Mouse (Mus musculus) midbrain, embryonic 14.5 days (tissue): ENCODE results near the gene Rexo1. TPM values are rescaled to one million over a fixed set of nuclear protein-coding genes. Genes with fewer than 3 reads are reported as not detected.

Source experiments
- ATAC-seq: fragments of 200-750 bp; cut with Nextera tagmentation; 2 replicates; pipeline ENCODE4 v1.8.0; 2017; ENCODE audit warnings: moderate number of reproducible peaks, moderate library complexity; ENCODE audit not compliant: low FRiP score, low TSS enrichment
- DNase-seq: peaks from one replicate; pipeline ENCODE4 v3.0.0-alpha.2; 2015
- H3K27ac ChIP-seq: fragments of 300-500 bp; sonication (generic); replicated peaks from 2 replicates; pipeline ENCODE4 v1.5.1; 2014; ENCODE audit warnings: mild to moderate bottlenecking, low read depth, low read length, moderate library complexity
- H3K27me3 ChIP-seq: fragments of 300-500 bp; sonication (generic); 2 replicates; pipeline ENCODE4 v1.6.1; 2014; ENCODE audit warnings: low read length, control low read depth, mixed read lengths; ENCODE audit not compliant: control insufficient read depth, insufficient read depth
- H3K36me3 ChIP-seq: fragments of 300-500 bp; sonication (generic); 2 replicates; pipeline ENCODE4 v1.6.1; 2014; ENCODE audit warnings: low read length, control low read depth; ENCODE audit not compliant: control insufficient read depth, insufficient read depth
- H3K4me1 ChIP-seq: fragments of 300-500 bp; sonication (generic); 2 replicates; pipeline ENCODE4 v1.6.1; 2014; ENCODE audit warnings: mild to moderate bottlenecking, antibody characterized with exemption, low read length, control low read depth; ENCODE audit not compliant: control insufficient read depth, insufficient read depth
- H3K4me2 ChIP-seq: fragments of 300-500 bp; sonication (generic); 2 replicates; pipeline ENCODE4 v1.6.1; 2014; ENCODE audit warnings: mild to moderate bottlenecking, low read length, moderate library complexity
- H3K4me3 ChIP-seq: fragments of 300-500 bp; sonication (generic); replicated peaks from 2 replicates; pipeline ENCODE4 v1.5.1; 2014; ENCODE audit warnings: low read depth, low read length
- H3K9ac ChIP-seq: fragments of 300-500 bp; sonication (generic); replicated peaks from 2 replicates; pipeline ENCODE4 v1.6.1; 2014; ENCODE audit warnings: mild to moderate bottlenecking, low read length, moderate library complexity
- H3K9me3 ChIP-seq: fragments of 300-500 bp; sonication (generic); 2 replicates; pipeline ENCODE4 v1.6.1; 2016; ENCODE audit warnings: low read length, control low read depth, mixed read lengths; ENCODE audit not compliant: control insufficient read depth
- WGBS: fragments of 180-500 bp; shearing (Covaris S2); extraction: QIAGEN DNeasy Blood & Tissue Kit; methylation state at CpG from one replicate; pipeline ENCODE4 v1.1.7; 2014; 5-methylcytosine and 5-hydroxymethylcytosine counted together
- microRNA-seq: library from miRNA; unstranded; fragments of <30 nt; microRNA quantifications from one replicate; pipeline ENCODE4, GENCODE M21; 2016
- polyA plus RNA-seq: library from polyadenylated mRNA; unstranded; fragments of >200 nt; fragmentation: Nextera tagmentation; extraction: Ambion mirVana; gene quantifications from 2 replicates; pipeline ENCODE4 v1.2.1, GENCODE M21; 2014

Gene Rexo1
- polyA plus RNA-seq, 1 experiment from 2014 or later, result 34.2 TPM

DNA sequence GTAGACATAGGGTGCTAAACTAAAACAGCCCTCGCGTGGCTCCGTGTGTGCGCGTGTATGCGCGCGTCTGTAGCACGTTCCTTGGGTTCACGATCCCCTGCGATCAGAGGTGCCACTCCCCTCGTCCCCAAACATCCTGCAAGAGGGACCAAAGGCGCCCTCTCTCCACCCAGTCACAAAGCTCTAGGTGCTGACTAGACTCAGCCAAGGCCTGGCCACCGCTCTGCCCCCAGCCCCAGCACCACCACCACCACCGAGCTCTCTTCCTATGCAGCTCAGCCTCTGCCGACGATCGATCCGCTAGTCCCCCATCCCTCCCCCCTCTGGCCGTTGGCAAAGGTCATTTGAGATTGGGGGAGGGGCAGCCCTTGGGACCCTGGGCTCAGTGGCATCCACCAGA, 64.9 kb downstream of the Rexo1 start:
- H3K4me3 ChIP-seq, result peak overlapping the region; percentile 35
- H3K36me3 ChIP-seq, result no peaks in the 10 kb centered on the region
- DNase-seq, result no peak
- under 1% methylated on average over 20 of the region's 20 CpGs for WGBS
- no peaks in the 10 kb centered on the region for H3K9me3 ChIP-seq
- peak overlapping the region; percentile 59 for H3K4me2 ChIP-seq
- H3K9ac ChIP-seq, result peak overlapping the region; percentile 43
- H3K4me1 ChIP-seq, result peaks cover 8% of the 10 kb centered on the region
- peaks cover 98% of the 10 kb centered on the region for H3K27me3 ChIP-seq
- no peak for ATAC-seq
- H3K27ac ChIP-seq, result peak overlapping the region; percentile 49

DNA sequence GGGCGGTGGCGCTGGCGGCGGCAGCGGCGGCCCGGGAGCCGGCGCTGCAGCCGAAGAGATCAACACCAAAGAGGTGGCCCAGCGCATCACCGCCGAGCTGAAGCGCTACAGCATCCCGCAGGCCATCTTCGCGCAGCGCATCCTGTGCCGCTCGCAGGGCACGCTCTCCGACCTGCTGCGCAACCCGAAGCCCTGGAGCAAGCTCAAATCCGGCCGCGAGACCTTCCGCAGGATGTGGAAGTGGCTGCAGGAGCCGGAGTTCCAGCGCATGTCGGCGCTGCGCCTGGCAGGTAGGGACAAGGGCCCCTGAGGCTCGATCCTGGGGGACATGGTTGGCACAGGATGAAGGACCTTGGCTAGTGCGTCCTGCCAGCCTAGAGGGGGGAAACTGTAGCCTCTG, 65.5 kb downstream of the Rexo1 start:
- H3K27ac ChIP-seq, result peak overlapping the region; percentile 63
- H3K9me3 ChIP-seq, result no peaks in the 10 kb centered on the region
- under 1% methylated on average over 35 of the region's 35 CpGs for WGBS
- H3K4me1 ChIP-seq, result peaks cover 8% of the 10 kb centered on the region
- peak overlapping the region; percentile 35 for H3K4me3 ChIP-seq
- no peaks in the 10 kb centered on the region for H3K36me3 ChIP-seq
- no peak for DNase-seq
- H3K9ac ChIP-seq, result peak overlapping the region; percentile 43
- H3K4me2 ChIP-seq, result peak overlapping the region; percentile 59
- H3K27me3 ChIP-seq, result peaks cover 98% of the 10 kb centered on the region
- no peak for ATAC-seq

- Histone ChIP-seq H3K27me3 (peaks cover 98% of the 10 kb centered on the region), H3K4me1 (peaks cover 8% of the 10 kb centered on the region), H3K9me3 (no peaks in the 10 kb centered on the region), H3K4me3 (peak within 1 kb of the TSS; percentile 35), H3K36me3 (no peaks in the 10 kb centered on the region), H3K9ac (peak within 1 kb of the TSS; percentile 43), H3K4me2 (peak within 1 kb of the TSS; percentile 59), H3K27ac (peak within 1 kb of the TSS; percentile 63)
- WGBS, result under 1% methylated on average over 41 of the region's 42 CpGs
- ATAC-seq (no peak), DNase-seq (peak; percentile 69)
These were observed 66.6 kb downstream of the Rexo1 start, which contains the start of gene Onecut3 for GRCm38 (mm10) chr10:80494732-80495131. TSS of gene Onecut3 (plus strand) at chr10:80494835.

Small RNAs within 50 kb of the gene (microRNA-seq; reads per million reads assigned to microRNA genes)
- not detected for gene Mir6912

Other genes starting within 250 kb of the Rexo1 start
- gene 2310011J03Rik, start 241.0 kb downstream of the Rexo1 start, polyA plus RNA-seq, result 20.4 and 21.6 TPM in 2 replicates
- 2.5 and 3.5 TPM in 2 replicates for gene Pcsk4, start 232.1 kb downstream of the Rexo1 start, polyA plus RNA-seq
- gene Reep6, start 231.6 kb downstream of the Rexo1 start, polyA plus RNA-seq, result 5.3 and 7.3 TPM in 2 replicates
- gene Adamtsl5, start 213.1 kb downstream of the Rexo1 start, polyA plus RNA-seq, result 0.26 TPM in 1 of 2 replicates, not detected in the other
- gene Plk5, start 205.1 kb downstream of the Rexo1 start, polyA plus RNA-seq, result 2.9 and 3.2 TPM in 2 replicates
- 17.3 and 28.2 TPM in 2 replicates for gene Mex3d, start 173.9 kb downstream of the Rexo1 start, polyA plus RNA-seq
- 166 and 208 TPM in 2 replicates for gene Mbd3, start 162.0 kb downstream of the Rexo1 start, polyA plus RNA-seq
- gene Uqcr11, start 154.7 kb downstream of the Rexo1 start, polyA plus RNA-seq, result 532 and 742 TPM in 2 replicates
- gene Tcf3, start 127.9 kb downstream of the Rexo1 start, polyA plus RNA-seq, result 49.8 and 60.4 TPM in 2 replicates
- gene Onecut3, start 66.7 kb downstream of the Rexo1 start, polyA plus RNA-seq, result 2.2 and 2.4 TPM in 2 replicates
- gene Atp8b3, start 22.4 kb downstream of the Rexo1 start, polyA plus RNA-seq, result 0.76 and 0.78 TPM in 2 replicates
- gene Klf16, start 15.8 kb upstream of the Rexo1 start, polyA plus RNA-seq, result 4.9 and 5.0 TPM in 2 replicates
- gene Abhd17a, start 28.8 kb upstream of the Rexo1 start, polyA plus RNA-seq, result 128 and 151 TPM in 2 replicates
- gene Scamp4, start 41.3 kb upstream of the Rexo1 start, polyA plus RNA-seq, result 62.1 and 67.6 TPM in 2 replicates
- 4.9 and 5.0 TPM in 2 replicates for gene Adat3, start 41.3 kb upstream of the Rexo1 start, polyA plus RNA-seq
- 2.5 and 2.6 TPM in 2 replicates for gene Gm49322, start 44.5 kb upstream of the Rexo1 start, polyA plus RNA-seq
- gene Csnk1g2, start 61.3 kb upstream of the Rexo1 start, polyA plus RNA-seq, result 74.1 and 98.5 TPM in 2 replicates
- gene Btbd2, start 95.5 kb upstream of the Rexo1 start, polyA plus RNA-seq, result 80.1 and 88.8 TPM in 2 replicates
- 46.7 and 54.2 TPM in 2 replicates for gene Mknk2, start 116.6 kb upstream of the Rexo1 start, polyA plus RNA-seq
- 45.2 and 47.3 TPM in 2 replicates for gene Mob3a, start 140.4 kb upstream of the Rexo1 start, polyA plus RNA-seq
- gene Izumo4, start 140.6 kb upstream of the Rexo1 start, polyA plus RNA-seq, result 22.4 and 25.1 TPM in 2 replicates
- gene Ap3d1, start 180.7 kb upstream of the Rexo1 start, polyA plus RNA-seq, result 106 and 116 TPM in 2 replicates
- 23.4 and 27.9 TPM in 2 replicates for gene Dot1l, start 193.6 kb upstream of the Rexo1 start, polyA plus RNA-seq
- 57.2 and 75.1 TPM in 2 replicates for gene Sf3a2, start 236.6 kb upstream of the Rexo1 start, polyA plus RNA-seq
- gene Plekhj1, start 237.1 kb upstream of the Rexo1 start, polyA plus RNA-seq, result 107 and 116 TPM in 2 replicates
- gene Amh, start 243.7 kb upstream of the Rexo1 start, polyA plus RNA-seq, result 0.12 TPM in 1 of 2 replicates, not detected in the other